Mouse (Mus musculus): ENCODE data around the gene Pdss1. TPM values are rescaled to one million over a fixed set of nuclear protein-coding genes. Genes with fewer than 3 reads are reported as not detected.
"Not testable (repeated sequence)": the region's sequence is repeated elsewhere in the genome, so short reads cannot be mapped to it uniquely, and the experiment has no call there.

Gene Pdss1
- 6.4 and 7.1 TPM in 2 replicates for polyA plus RNA-seq (2012; rRNA removed)

- Histone ChIP-seq H3K4me3 (ENCODE audit: control insufficient read depth, insufficient read depth, low read length) (peak within 1 kb of the TSS; percentile 86), H3K27me3 (ENCODE audit: control insufficient read depth, insufficient read depth, low read length) (no peaks in the 10 kb centered on the region), H3K36me3 (ENCODE audit: control insufficient read depth, insufficient read depth, low read length) (no peaks in the 10 kb centered on the region), H3K27ac (ENCODE audit: control insufficient read depth, insufficient read depth, low read length) (no peak within 1 kb of the TSS), H3K4me1 (replicated peaks; ENCODE audit: control insufficient read depth, insufficient read depth, low read length) (no peaks in the 10 kb centered on the region)
- peak; percentile 79 for DNase-seq
- TF ChIP-seq POLR2A (IDR thresholded peaks at IDR 0.05; ENCODE audit: control insufficient read depth, extremely low read depth, insufficient read depth, low read length, poor library complexity) (peak; percentile 81), CTCF (IDR thresholded peaks at IDR 0.05; ENCODE audit: borderline replicate concordance, control insufficient read depth, extremely low read depth, insufficient read depth, low read length, poor library complexity) (peak; percentile 29; the same call in 1 of the 2 replicates)
- under 1% methylated on average over 81 of the region's 81 CpGs for WGBS
Measured at GRCm38 (mm10) chr2:22895282-22896273, at the start of gene Pdss1. Gene Pdss1 (plus strand): TSS chr2:22895522.

DNA sequence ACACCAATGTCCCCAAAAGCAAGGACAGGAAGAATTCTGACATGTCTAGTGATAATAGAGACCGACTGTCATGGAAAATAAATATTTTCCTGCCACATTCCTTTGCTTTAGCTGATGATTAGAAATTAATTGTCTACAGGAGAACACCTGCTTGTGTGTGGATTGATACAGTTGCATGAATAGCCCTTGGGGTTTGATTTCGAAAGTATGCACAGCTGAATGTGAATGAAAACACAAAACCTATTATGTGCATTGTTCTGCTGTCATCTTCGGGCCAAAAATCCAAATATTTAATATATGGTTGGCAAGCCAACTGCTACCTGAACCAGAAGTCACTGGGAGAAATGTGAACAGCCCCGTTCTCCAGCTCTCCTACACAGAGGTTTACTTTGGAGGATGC lies 43.4 kb upstream of the Pdss1 start:
- DNase-seq = no peak
- Histone ChIP-seq H3K4me3 (ENCODE audit: control insufficient read depth, insufficient read depth, low read length) (no peak overlapping the region), H3K27ac (ENCODE audit: control insufficient read depth, insufficient read depth, low read length) (no peak overlapping the region), H3K4me1 (replicated peaks; ENCODE audit: control insufficient read depth, insufficient read depth, low read length) (no peaks in the 10 kb centered on the region), H3K36me3 (ENCODE audit: control insufficient read depth, insufficient read depth, low read length) (peaks cover 68% of the 10 kb centered on the region), H3K27me3 (ENCODE audit: control insufficient read depth, insufficient read depth, low read length) (no peaks in the 10 kb centered on the region)
- TF ChIP-seq POLR2A (IDR thresholded peaks at IDR 0.05; ENCODE audit: control insufficient read depth, extremely low read depth, insufficient read depth, low read length, poor library complexity) = no peak
- TF ChIP-seq CTCF (IDR thresholded peaks at IDR 0.05; ENCODE audit: borderline replicate concordance, control insufficient read depth, extremely low read depth, insufficient read depth, low read length, poor library complexity) = no peak
- WGBS = 97% methylated on average over 4 of the region's 4 CpGs

GRCm38 (mm10) chr2:22857501-22857900 lies 37.8 kb upstream of the Pdss1 start:
- TF ChIP-seq CTCF (IDR thresholded peaks at IDR 0.05; ENCODE audit: borderline replicate concordance, control insufficient read depth, extremely low read depth, insufficient read depth, low read length, poor library complexity) = no peak
- no peak for TF ChIP-seq POLR2A (IDR thresholded peaks at IDR 0.05; ENCODE audit: control insufficient read depth, extremely low read depth, insufficient read depth, low read length, poor library complexity)
- no peaks in the 10 kb centered on the region for H3K4me1 ChIP-seq (replicated peaks; ENCODE audit: control insufficient read depth, insufficient read depth, low read length)
- H3K4me3 ChIP-seq (ENCODE audit: control insufficient read depth, insufficient read depth, low read length) = no peak overlapping the region
- no peak for DNase-seq
- H3K27ac ChIP-seq (ENCODE audit: control insufficient read depth, insufficient read depth, low read length) = no peak overlapping the region
- peaks cover 53% of the 10 kb centered on the region for H3K36me3 ChIP-seq (ENCODE audit: control insufficient read depth, insufficient read depth, low read length)
- 91% methylated on average over 3 of the region's 3 CpGs for WGBS
- H3K27me3 ChIP-seq (ENCODE audit: control insufficient read depth, insufficient read depth, low read length) = no peaks in the 10 kb centered on the region

DNA sequence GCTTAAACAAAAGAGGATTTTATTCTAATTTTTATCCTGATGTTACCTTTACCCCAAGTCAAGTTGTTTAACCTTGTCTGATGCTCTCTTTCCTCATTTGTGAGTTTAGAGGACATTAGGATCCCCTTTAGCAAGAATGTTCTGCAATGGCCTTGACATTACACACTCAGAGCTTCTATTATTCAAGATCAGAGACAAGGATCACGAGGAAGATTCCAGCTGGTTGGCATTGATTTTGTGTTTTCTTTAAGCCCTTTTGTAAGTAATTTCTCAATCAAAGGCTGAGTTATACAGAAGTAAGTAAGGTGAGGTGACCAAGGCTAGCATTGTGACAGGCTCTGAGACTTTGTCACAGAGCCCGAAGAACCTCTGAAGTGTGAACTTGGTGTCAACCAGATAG lies 33.1 kb upstream of the Pdss1 start:
- WGBS = 91% methylated on average over 2 of the region's 2 CpGs
- Histone ChIP-seq H3K4me1 (replicated peaks; ENCODE audit: control insufficient read depth, insufficient read depth, low read length) (no peaks in the 10 kb centered on the region), H3K4me3 (ENCODE audit: control insufficient read depth, insufficient read depth, low read length) (no peak overlapping the region), H3K36me3 (ENCODE audit: control insufficient read depth, insufficient read depth, low read length) (peaks cover 23% of the 10 kb centered on the region), H3K27ac (ENCODE audit: control insufficient read depth, insufficient read depth, low read length) (no peak overlapping the region), H3K27me3 (ENCODE audit: control insufficient read depth, insufficient read depth, low read length) (no peaks in the 10 kb centered on the region)
- TF ChIP-seq POLR2A (IDR thresholded peaks at IDR 0.05; ENCODE audit: control insufficient read depth, extremely low read depth, insufficient read depth, low read length, poor library complexity) (no peak), CTCF (IDR thresholded peaks at IDR 0.05; ENCODE audit: borderline replicate concordance, control insufficient read depth, extremely low read depth, insufficient read depth, low read length, poor library complexity) (no peak)
- DNase-seq = no peak

GRCm38 (mm10) chr2:22864394-22865037 lies 30.8 kb upstream of the Pdss1 start:
- not testable (repeated sequence) for H3K4me3 ChIP-seq (ENCODE audit: control insufficient read depth, insufficient read depth, low read length); H3K27ac ChIP-seq (ENCODE audit: control insufficient read depth, insufficient read depth, low read length); H3K27me3 ChIP-seq (ENCODE audit: control insufficient read depth, insufficient read depth, low read length); H3K4me1 ChIP-seq (replicated peaks; ENCODE audit: control insufficient read depth, insufficient read depth, low read length)
- WGBS = 18% methylated on average over 6 of the region's 6 CpGs
- peak; percentile 62 for DNase-seq
- H3K36me3 ChIP-seq (ENCODE audit: control insufficient read depth, insufficient read depth, low read length) = peaks cover 33% of the 10 kb centered on the region
- TF ChIP-seq CTCF (IDR thresholded peaks at IDR 0.05; ENCODE audit: borderline replicate concordance, control insufficient read depth, extremely low read depth, insufficient read depth, low read length, poor library complexity) = peak; percentile 56; the same call in 1 of the 2 replicates

DNA sequence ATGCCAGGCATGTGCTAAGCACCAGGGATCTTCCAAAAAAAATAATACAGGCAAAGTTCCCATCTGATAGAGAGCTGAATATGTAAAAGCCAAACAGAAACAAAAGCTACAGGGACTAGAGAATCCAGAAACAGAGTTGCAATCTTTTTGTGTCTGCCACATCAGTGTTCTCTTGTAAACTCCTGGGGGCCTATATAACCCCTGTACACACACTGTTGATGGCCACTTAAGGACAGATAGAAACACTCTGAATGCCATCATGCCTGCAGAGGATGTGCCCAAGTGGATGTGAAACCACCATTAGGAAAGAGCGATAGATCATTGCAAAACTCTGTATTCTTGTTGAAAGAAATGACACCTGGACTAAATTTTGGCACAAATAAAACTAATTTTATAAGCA lies 29.5 kb upstream of the Pdss1 start:
- no peak for DNase-seq
- Histone ChIP-seq H3K27me3 (ENCODE audit: control insufficient read depth, insufficient read depth, low read length) (no peaks in the 10 kb centered on the region), H3K36me3 (ENCODE audit: control insufficient read depth, insufficient read depth, low read length) (peaks cover 32% of the 10 kb centered on the region), H3K27ac (ENCODE audit: control insufficient read depth, insufficient read depth, low read length) (no peak overlapping the region), H3K4me1 (replicated peaks; ENCODE audit: control insufficient read depth, insufficient read depth, low read length) (no peaks in the 10 kb centered on the region), H3K4me3 (ENCODE audit: control insufficient read depth, insufficient read depth, low read length) (no peak overlapping the region)
- TF ChIP-seq CTCF (IDR thresholded peaks at IDR 0.05; ENCODE audit: borderline replicate concordance, control insufficient read depth, extremely low read depth, insufficient read depth, low read length, poor library complexity) (no peak), POLR2A (IDR thresholded peaks at IDR 0.05; ENCODE audit: control insufficient read depth, extremely low read depth, insufficient read depth, low read length, poor library complexity) (no peak)
- WGBS = 100% methylated on average over 1 of the region's 1 CpGs
